Mouse (Mus musculus) heart, postnatal 0 days (tissue): ENCODE results near the gene Vmn2r114. TPM values are rescaled to one million over a fixed set of nuclear protein-coding genes. Genes with fewer than 3 reads are reported as not detected.
"Not testable (repeated sequence)": the region's sequence is repeated elsewhere in the genome, so short reads cannot be mapped to it uniquely, and the experiment has no call there.

Experiments
- ATAC-seq: fragments of 200-750 bp; cut with Nextera tagmentation; 2 replicates; pipeline ENCODE4 v1.8.0; 2017; ENCODE audit warnings: low read depth, moderate number of reproducible peaks, moderate library complexity; ENCODE audit not compliant: insufficient read depth
- DNase-seq: peaks from one replicate; pipeline ENCODE4 v3.0.0-alpha.2; 2016; ENCODE audit warnings: low spot score
- H3K27ac ChIP-seq: fragments of 300-500 bp; sonication (generic); 2 replicates; pipeline ENCODE4 v1.5.1; 2014; ENCODE audit warnings: low read depth, mild to moderate bottlenecking
- H3K27me3 ChIP-seq: fragments of 300-500 bp; sonication (generic); 2 replicates; pipeline ENCODE4 v1.6.1; 2014; ENCODE audit warnings: low read length, mixed read lengths; ENCODE audit not compliant: control insufficient read depth, insufficient read depth
- H3K36me3 ChIP-seq: fragments of 300-500 bp; sonication (generic); replicated peaks from 2 replicates; pipeline ENCODE4 v1.6.1; 2014; ENCODE audit warnings: low read length, mixed read lengths; ENCODE audit not compliant: control insufficient read depth, insufficient read depth
- H3K4me1 ChIP-seq: fragments of 300-500 bp; sonication (generic); 2 replicates; pipeline ENCODE4 v1.6.1; 2014; ENCODE audit warnings: antibody characterized with exemption; ENCODE audit not compliant: control insufficient read depth, insufficient read depth
- H3K4me2 ChIP-seq: fragments of 300-500 bp; sonication (generic); 2 replicates; pipeline ENCODE4 v1.6.1; 2014; ENCODE audit warnings: low read depth, mild to moderate bottlenecking, low read length, moderate library complexity
- H3K4me3 ChIP-seq: fragments of 300-500 bp; sonication (generic); 2 replicates; pipeline ENCODE4 v1.5.1; 2014; ENCODE audit warnings: low read depth, low read length
- H3K9ac ChIP-seq: fragments of 300-500 bp; sonication (generic); replicated peaks from 2 replicates; pipeline ENCODE4 v1.6.1; 2014; ENCODE audit warnings: low read depth, low read length, mixed read lengths
- H3K9me3 ChIP-seq: fragments of 300-500 bp; sonication (generic); replicated peaks from 2 replicates; pipeline ENCODE4 v1.6.1; 2016; ENCODE audit warnings: low read length; ENCODE audit not compliant: control insufficient read depth
- CTCF ChIP-seq: IDR thresholded peaks from 2 replicates; pipeline ENCODE4 v1.5.1; 2016; ENCODE audit warnings: antibody characterized with exemption, control low read depth, low read depth
- EP300 ChIP-seq: IDR thresholded peaks from 2 replicates; pipeline ENCODE4 v1.6.1; 2016; ENCODE audit warnings: antibody characterized with exemption, low read depth
- WGBS: fragments of 180-500 bp; shearing (Covaris S2); extraction: QIAGEN DNeasy Blood & Tissue Kit; methylation state at CpG from one replicate; pipeline ENCODE4 v1.1.7; 2014; 5-methylcytosine and 5-hydroxymethylcytosine counted together
- polyA plus RNA-seq: library from polyadenylated mRNA; unstranded; fragments of >200 nt; fragmentation: Nextera tagmentation; extraction: Ambion mirVana; gene quantifications from 2 replicates; pipeline ENCODE4 v1.2.1, GENCODE M21; 2015
- total RNA-seq: library from RNA; depleted of rRNA; stranded (reverse); fragments of >200 nt; gene quantifications from 2 replicates; pipeline ENCODE4 v1.2.3, GENCODE M21; 2014; ENCODE audit warnings: low replicate concordance; rRNA removed

Gene Vmn2r114
- not detected in 2 replicates for total RNA-seq
- polyA plus RNA-seq, result not detected in 2 replicates

GRCm38 (mm10) chr17:23312437-23312836, at the start of gene Vmn2r114:
Gene Vmn2r114, minus strand, starts transcription at chr17:23312537.
- ATAC-seq, DNase-seq, H3K4me3 ChIP-seq, H3K4me1 ChIP-seq, H3K9me3 ChIP-seq, H3K27ac ChIP-seq, H3K4me2 ChIP-seq, H3K9ac ChIP-seq, H3K27me3 ChIP-seq, H3K36me3 ChIP-seq: not testable (repeated sequence)
- 53% methylated on average over 2 of the region's 2 CpGs for WGBS

- WGBS, result 21% methylated on average over 1 of the region's 1 CpGs
- TF ChIP-seq CTCF (no peak), EP300 (no peak)
These were observed 39.3 kb upstream of the Vmn2r114 start for GRCm38 (mm10) chr17:23351644-23352043.

GRCm38 (mm10) chr17:23343441-23343840, 31.1 kb upstream of the Vmn2r114 start, which contains the start of gene Vmn2r115:
Gene Vmn2r115, plus strand, starts transcription at chr17:23343741.
- WGBS, result 39% methylated on average over 2 of the region's 2 CpGs

More at GRCm38 (mm10) chr17:23351644-23352043, 39.3 kb upstream of the Vmn2r114 start:
- Histone ChIP-seq H3K4me2 (no peak overlapping the region), H3K36me3 (no peaks in the 10 kb centered on the region), H3K27ac (no peak overlapping the region), H3K27me3 (no peaks in the 10 kb centered on the region), H3K9me3 (no peaks in the 10 kb centered on the region), H3K4me3 (no peak overlapping the region), H3K4me1 (no peaks in the 10 kb centered on the region), H3K9ac (no peak overlapping the region)
- ATAC-seq (no peak), DNase-seq (no peak)

GRCm38 (mm10) chr17:23330657-23331056, 18.3 kb upstream of the Vmn2r114 start:
- no peaks in the 10 kb centered on the region for H3K27me3 ChIP-seq
- WGBS, result 63% methylated on average over 6 of the region's 6 CpGs
- no peaks in the 10 kb centered on the region for H3K4me1 ChIP-seq
- H3K4me2 ChIP-seq, result no peak overlapping the region
- H3K9me3 ChIP-seq, result peaks cover 11% of the 10 kb centered on the region
- TF ChIP-seq CTCF, result no peak
- TF ChIP-seq EP300, result no peak
- DNase-seq (no peak), ATAC-seq (no peak)
- H3K9ac ChIP-seq, result no peak overlapping the region
- no peak overlapping the region for H3K27ac ChIP-seq
- no peaks in the 10 kb centered on the region for H3K36me3 ChIP-seq
- no peak overlapping the region for H3K4me3 ChIP-seq

More at GRCm38 (mm10) chr17:23343441-23343840, 31.1 kb upstream of the Vmn2r114 start, which contains the start of gene Vmn2r115:
- not testable (repeated sequence) for H3K27ac ChIP-seq, H3K4me1 ChIP-seq, H3K36me3 ChIP-seq, H3K4me3 ChIP-seq, H3K4me2 ChIP-seq, ATAC-seq, DNase-seq, H3K27me3 ChIP-seq, H3K9me3 ChIP-seq, H3K9ac ChIP-seq

Other genes starting within 250 kb of the Vmn2r114 start
- gene Zfp40, start 119.3 kb downstream of the Vmn2r114 start, total RNA-seq, result 3.4 and 4.8 TPM in 2 replicates
- 6.1 and 7.1 TPM in 2 replicates for gene Zfp40, start 119.3 kb downstream of the Vmn2r114 start, polyA plus RNA-seq
- gene Vmn2r115, start 31.2 kb upstream of the Vmn2r114 start, total RNA-seq, result not detected in 2 replicates
- gene Vmn2r115, start 31.2 kb upstream of the Vmn2r114 start, polyA plus RNA-seq, result not detected in 2 replicates
- gene Vmn2r116, start 72.1 kb upstream of the Vmn2r114 start, total RNA-seq, result not detected in 2 replicates
- not detected in 2 replicates for gene Vmn2r116, start 72.1 kb upstream of the Vmn2r114 start, polyA plus RNA-seq
- gene Vmn2r117, start 167.2 kb upstream of the Vmn2r114 start, total RNA-seq, result not detected in 2 replicates
- not detected in 2 replicates for gene Vmn2r117, start 167.2 kb upstream of the Vmn2r114 start, polyA plus RNA-seq